Mouse (Mus musculus): ENCODE results near the gene Reg4. TPM values are rescaled to one million over a fixed set of nuclear protein-coding genes. Genes with fewer than 3 reads are reported as not detected.

The Reg4 gene
- total and polyA plus RNA-seq, 3 experiments, result not detected

GRCm38 (mm10) chr3:98225746-98226145 is 3.8 kb downstream of the Reg4 start:
- peaks cover 11% of the 10 kb centered on the region for H3K27me3 ChIP-seq (replicated peaks)
- in situ Hi-C loops (cut with MboI; ENCODE audit: low pct_ligation_motif_present, low pct_unique_long_range_greater_than_20kb, low sequenced_read_pairs), result loop anchor here (5.0 kb wide), 1 partner anchor 298 kb away; no protein-coding TSS in a partner anchor
- no peak overlapping the region for H3K4me3 ChIP-seq (replicated peaks in 1 of 3; ENCODE audit: low read depth in 2 of 3, low read length in 2 of 3, poor library complexity in 1 of 3)
- H3K36me3 ChIP-seq (replicated peaks in 1 of 2; ENCODE audit: control insufficient read depth in 1 of 2, insufficient read depth in 1 of 2, low read length in 1 of 2), result no peaks in the 10 kb centered on the region
- H3K4me2 ChIP-seq (ENCODE audit: insufficient read depth, low read depth, poor library complexity, severe bottlenecking), result no peak overlapping the region
- H3K27ac ChIP-seq (ENCODE audit: insufficient read depth, low read depth), result no peak overlapping the region
- H3K4me1 ChIP-seq (ENCODE audit: control insufficient read depth in 1 of 2, insufficient read depth in 2 of 2), result peaks cover 0 to 10% of the 10 kb centered on the region in 2 experiments; a peak in 2 of 4 replicates
- dilution Hi-C loops (cut with MboI; ENCODE audit: extremely low pct_ligation_motif_present, extremely low pct_unique_long_range_greater_than_20kb, low sequenced_read_pairs), result no loop called here
- DNase-seq (ENCODE audit: extremely low read depth), result no peak
- H3K9me3 ChIP-seq (replicated peaks; ENCODE audit: low read length), result no peaks in the 10 kb centered on the region
- H3K79me2 ChIP-seq (replicated peaks; ENCODE audit: control insufficient read depth, extremely low read depth, insufficient read depth, poor library complexity, severe bottlenecking), result no peaks in the 10 kb centered on the region
- no peak overlapping the region for H3K9ac ChIP-seq (ENCODE audit: insufficient read depth, low read depth)
- no peak for TF ChIP-seq CHD1 (IDR thresholded peaks at IDR 0.05; ENCODE audit: low read depth, low read length)
- TF ChIP-seq RCOR1 (conservative IDR thresholded peaks at IDR 0.05; ENCODE audit: low read depth, low read length), result no peak
- no peak for TF ChIP-seq SMC3 (IDR thresholded peaks at IDR 0.05; ENCODE audit: low read depth, low read length)
- no peak for TF ChIP-seq MAZ (IDR thresholded peaks at IDR 0.05; ENCODE audit: low read depth, low read length)
- TF ChIP-seq USF1 (IDR thresholded peaks at IDR 0.05; ENCODE audit: low read depth, low read length), result no peak
- no peak for TF ChIP-seq KAT2A (IDR thresholded peaks at IDR 0.05; ENCODE audit: insufficient replicate concordance, low read length)
- no peak for TF ChIP-seq PAX5 (IDR thresholded peaks at IDR 0.05; ENCODE audit: low read length)
- TF ChIP-seq EP300 (IDR thresholded peaks at IDR 0.05; ENCODE audit: low read length), result no peak
- TF ChIP-seq MEF2A (IDR thresholded peaks at IDR 0.05; ENCODE audit: borderline replicate concordance, low read depth, low read length), result no peak
- TF ChIP-seq ZC3H11A (IDR thresholded peaks at IDR 0.05; ENCODE audit: low read depth, low read length), result no peak

- Histone ChIP-seq H3K27ac (ENCODE audit: insufficient read depth, low read depth) (no peak overlapping the region), H3K4me2 (ENCODE audit: insufficient read depth, low read depth, poor library complexity, severe bottlenecking) (peak overlapping the region; percentile 51)
- dilution Hi-C loops (cut with MboI; ENCODE audit: extremely low pct_ligation_motif_present, extremely low pct_unique_long_range_greater_than_20kb, low sequenced_read_pairs), result no loop called here
Observed at GRCm38 (mm10) chr3:98226988-98227610, 5.1 kb downstream of the Reg4 start.

More at GRCm38 (mm10) chr3:98226988-98227610, 5.1 kb downstream of the Reg4 start:
- peaks cover 0 to 10% of the 10 kb centered on the region in 2 experiments; a peak in 2 of 4 replicates for H3K4me1 ChIP-seq (ENCODE audit: control insufficient read depth in 1 of 2, insufficient read depth in 2 of 2)
- in situ Hi-C loops (cut with MboI; ENCODE audit: low pct_ligation_motif_present, low pct_unique_long_range_greater_than_20kb, low sequenced_read_pairs), result loop anchor here (5.0 kb wide), 1 partner anchor 300 kb away; no protein-coding TSS in a partner anchor
- peaks cover 11% of the 10 kb centered on the region for H3K27me3 ChIP-seq (replicated peaks)
- H3K9ac ChIP-seq (ENCODE audit: insufficient read depth, low read depth), result no peak overlapping the region
- peak; percentile 83 for DNase-seq (ENCODE audit: extremely low read depth)
- H3K36me3 ChIP-seq (replicated peaks in 1 of 2; ENCODE audit: control insufficient read depth in 1 of 2, insufficient read depth in 1 of 2, low read length in 1 of 2), result no peaks in the 10 kb centered on the region
- no peak overlapping the region for H3K4me3 ChIP-seq (replicated peaks in 1 of 3; ENCODE audit: low read depth in 2 of 3, low read length in 2 of 3, poor library complexity in 1 of 3)
- TF ChIP-seq SMC3 (IDR thresholded peaks at IDR 0.05; ENCODE audit: low read depth, low read length), result peak; percentile 91
- 0 out of 2 replicates have a peak, but pooled peaks have one; percentile 25 for TF ChIP-seq NRF1 (IDR thresholded peaks at IDR 0.05; ENCODE audit: low read depth, low read length)
- TF ChIP-seq RAD21 (IDR thresholded peaks at IDR 0.05; ENCODE audit: low read depth, low read length), result peak; percentile 56
- no peak; the same call in 1 of the 2 replicates for TF ChIP-seq ZC3H11A (IDR thresholded peaks at IDR 0.05; ENCODE audit: low read depth, low read length)
- no peak for TF ChIP-seq EP300 (IDR thresholded peaks at IDR 0.05; ENCODE audit: low read length)
- TF ChIP-seq CHD1 (IDR thresholded peaks at IDR 0.05; ENCODE audit: low read depth, low read length), result no peak
- no peak for TF ChIP-seq RCOR1 (conservative IDR thresholded peaks at IDR 0.05; ENCODE audit: low read depth, low read length)
- TF ChIP-seq KAT2A (IDR thresholded peaks at IDR 0.05; ENCODE audit: insufficient replicate concordance, low read length), result no peak
- peak; percentile 65; the same call in 1 of the 2 replicates for TF ChIP-seq MYC (IDR thresholded peaks at IDR 0.05; ENCODE audit: low read depth, low read length)
- peak; percentile 59 to 87 for TF ChIP-seq CTCF (conservative IDR thresholded peaks at IDR 0.05 in 1 of 2, IDR thresholded peaks at IDR 0.05 in 1 of 2; ENCODE audit: low read depth in 2 of 2, low read length in 2 of 2)
- no peak for TF ChIP-seq MAZ (IDR thresholded peaks at IDR 0.05; ENCODE audit: low read depth, low read length)
- no peak for TF ChIP-seq USF1 (IDR thresholded peaks at IDR 0.05; ENCODE audit: low read depth, low read length)
- no peak for TF ChIP-seq CHD2 (IDR thresholded peaks at IDR 0.05; ENCODE audit: low read length)
- no peak for TF ChIP-seq SIN3A (IDR thresholded peaks at IDR 0.05; ENCODE audit: low read length)
- no peak for TF ChIP-seq USF2 (conservative IDR thresholded peaks at IDR 0.05; ENCODE audit: low read depth, low read length)
- TF ChIP-seq IRF4 (IDR thresholded peaks at IDR 0.05; ENCODE audit: low read depth, low read length), result 0 out of 2 replicates have a peak, but pooled peaks have one; percentile 32
- no peaks in the 10 kb centered on the region for H3K9me3 ChIP-seq (replicated peaks; ENCODE audit: low read length)
- H3K79me2 ChIP-seq (replicated peaks; ENCODE audit: control insufficient read depth, extremely low read depth, insufficient read depth, poor library complexity, severe bottlenecking), result no peaks in the 10 kb centered on the region

Data from CH12.LX (cell line).